Mouse (Mus musculus) forebrain, embryonic 13.5 days (tissue): ENCODE results near the gene C1ql1. TPM values are rescaled to one million over a fixed set of nuclear protein-coding genes. Genes with fewer than 3 reads are reported as not detected.
"Not testable (repeated sequence)": the region's sequence is repeated elsewhere in the genome, so short reads cannot be mapped to it uniquely, and the experiment has no call there.

Source experiments
- ATAC-seq: fragments of 200-750 bp; cut with Nextera tagmentation; 2 replicates; pipeline ENCODE4 v1.8.0; 2017
- H3K27ac ChIP-seq: fragments of 300-500 bp; sonication (generic); 2 replicates; pipeline ENCODE4 v1.5.1; 2015; ENCODE audit warnings: inconsistent platforms, mild to moderate bottlenecking, moderate library complexity
- H3K27me3 ChIP-seq: fragments of 300-500 bp; sonication (generic); 2 replicates; pipeline ENCODE4 v1.6.1; 2015; ENCODE audit warnings: mild to moderate bottlenecking, inconsistent platforms
- H3K36me3 ChIP-seq: fragments of 300-500 bp; sonication (generic); 2 replicates; pipeline ENCODE4 v1.6.1; 2015; ENCODE audit warnings: mild to moderate bottlenecking, inconsistent platforms; ENCODE audit not compliant: poor library complexity, severe bottlenecking
- H3K4me1 ChIP-seq: fragments of 300-500 bp; sonication (generic); 2 replicates; pipeline ENCODE4 v1.6.1; 2015; ENCODE audit warnings: inconsistent platforms
- H3K4me2 ChIP-seq: fragments of 300-500 bp; sonication (generic); 2 replicates; pipeline ENCODE4 v1.6.1; 2015; ENCODE audit warnings: inconsistent platforms, mild to moderate bottlenecking, moderate library complexity
- H3K4me3 ChIP-seq: fragments of 300-500 bp; sonication (generic); 2 replicates; pipeline ENCODE4 v1.5.1; 2015; ENCODE audit warnings: mild to moderate bottlenecking, inconsistent platforms
- H3K9ac ChIP-seq: fragments of 300-500 bp; sonication (generic); 2 replicates; pipeline ENCODE4 v1.6.1; 2015; ENCODE audit warnings: mild to moderate bottlenecking, inconsistent platforms
- H3K9me3 ChIP-seq: fragments of 300-500 bp; sonication (generic); replicated peaks from 2 replicates; pipeline ENCODE4 v1.6.1; 2016; ENCODE audit warnings: inconsistent platforms
- WGBS: fragments of 180-500 bp; shearing (Covaris S2); methylation state at CpG from one replicate; pipeline ENCODE4 v1.1.7; 2015; 5-methylcytosine and 5-hydroxymethylcytosine counted together
- polyA plus RNA-seq: library from polyadenylated mRNA; unstranded; fragments of >200 nt; fragmentation: Nextera tagmentation; extraction: Ambion mirVana; gene quantifications from 2 replicates; pipeline ENCODE4 v1.2.1, GENCODE M21; 2015

Gene C1ql1
- polyA plus RNA-seq, 1 experiment from 2014 or later, result 1.4 TPM

DNA sequence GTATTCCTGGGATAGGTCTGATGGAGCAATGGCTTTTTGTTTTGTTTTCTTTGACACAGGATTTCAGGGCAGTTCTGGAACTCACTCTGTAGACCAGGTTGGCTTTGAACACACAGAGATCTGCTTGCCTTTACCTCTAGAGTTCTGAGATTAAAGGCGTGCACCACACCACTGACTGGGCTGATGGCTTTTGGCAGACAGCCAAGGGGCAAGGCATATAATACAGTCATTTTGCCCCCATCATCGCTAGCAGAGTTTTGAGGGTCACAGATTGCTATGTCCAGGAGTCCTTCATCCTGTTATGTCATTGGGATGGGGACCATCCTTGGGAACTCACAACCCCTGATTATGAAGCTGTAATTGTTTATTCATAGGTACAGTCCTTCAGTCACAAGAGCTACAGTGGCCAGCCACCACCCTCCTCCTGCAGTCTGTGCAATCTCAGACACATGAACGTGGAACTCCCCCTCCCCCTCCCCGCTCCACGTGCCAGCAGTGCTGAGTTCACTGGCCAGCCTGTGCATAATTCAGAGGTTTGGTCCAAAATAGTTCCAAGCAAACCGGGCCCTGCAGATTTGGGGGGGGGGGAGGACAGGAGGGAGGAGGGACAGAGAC, 31.7 kb upstream of the C1ql1 start:
- no peak overlapping the region for H3K4me2 ChIP-seq
- WGBS, result 51% methylated on average over 6 of the region's 6 CpGs
- no peak for ATAC-seq

DNA sequence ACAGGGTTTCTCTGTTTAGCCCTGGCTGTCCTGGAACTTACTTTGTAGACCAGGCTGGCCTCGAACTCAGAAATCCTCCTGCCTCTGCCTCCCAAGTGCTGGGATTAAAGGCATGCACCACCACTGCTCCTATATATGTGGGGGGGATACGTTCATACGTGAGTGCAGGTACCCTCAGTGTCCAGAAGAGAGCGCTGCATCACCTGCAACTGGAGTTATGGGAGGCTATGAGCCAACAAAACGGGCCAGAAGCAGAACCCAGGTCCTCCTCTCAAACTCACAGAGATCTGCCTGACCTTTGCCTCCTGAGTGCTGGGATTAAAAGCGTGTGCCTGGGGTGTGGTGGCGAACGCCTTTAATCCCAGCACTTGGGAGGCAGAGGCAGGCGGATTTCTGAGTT, 29.5 kb upstream of the C1ql1 start:
- H3K27me3 ChIP-seq, H3K4me3 ChIP-seq, H3K4me2 ChIP-seq, ATAC-seq, H3K27ac ChIP-seq, H3K9ac ChIP-seq, H3K36me3 ChIP-seq, H3K4me1 ChIP-seq, H3K9me3 ChIP-seq: not testable (repeated sequence)
- WGBS, result 82% methylated on average over 9 of the region's 9 CpGs

More for the DNA sequence above, 31.7 kb upstream of the C1ql1 start:
- Histone ChIP-seq H3K27me3 (peaks cover 3% of the 10 kb centered on the region; the same call in 1 of the 2 replicates), H3K27ac (no peak overlapping the region), H3K9me3 (no peaks in the 10 kb centered on the region), H3K36me3 (no peaks in the 10 kb centered on the region), H3K9ac (no peak overlapping the region), H3K4me1 (no peaks in the 10 kb centered on the region; the same call in 1 of the 2 replicates), H3K4me3 (no peak overlapping the region)

DNA sequence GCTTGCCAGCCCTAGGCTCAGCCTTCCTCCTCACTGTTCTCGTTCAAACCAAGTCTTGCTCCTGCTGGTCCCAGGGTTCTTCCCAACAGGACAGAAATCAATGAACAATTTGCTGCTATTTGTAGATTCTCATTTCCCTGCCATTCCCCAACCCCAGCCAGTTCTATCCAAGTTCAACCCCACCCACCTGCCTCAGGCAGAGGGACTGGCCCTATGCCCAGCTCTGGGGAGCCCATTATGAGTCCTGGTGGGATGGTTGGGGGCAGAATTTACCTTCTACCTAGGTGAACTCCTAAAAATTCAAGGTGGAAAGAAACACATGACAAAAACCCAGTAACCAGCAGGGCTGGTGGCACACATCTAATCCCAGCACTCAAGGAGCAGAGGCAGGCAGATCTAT, 25.8 kb upstream of the C1ql1 start:
- no peak for ATAC-seq
- Histone ChIP-seq H3K9me3 (no peaks in the 10 kb centered on the region), H3K4me2 (no peak overlapping the region), H3K4me1 (no peaks in the 10 kb centered on the region), H3K27ac (no peak overlapping the region), H3K9ac (no peak overlapping the region), H3K4me3 (no peak overlapping the region), H3K36me3 (no peaks in the 10 kb centered on the region), H3K27me3 (0 out of 2 replicates have a peak, but pooled peaks cover 11% of the 10 kb centered on the region)
- WGBS, result 70% methylated on average over 1 of the region's 1 CpGs

DNA sequence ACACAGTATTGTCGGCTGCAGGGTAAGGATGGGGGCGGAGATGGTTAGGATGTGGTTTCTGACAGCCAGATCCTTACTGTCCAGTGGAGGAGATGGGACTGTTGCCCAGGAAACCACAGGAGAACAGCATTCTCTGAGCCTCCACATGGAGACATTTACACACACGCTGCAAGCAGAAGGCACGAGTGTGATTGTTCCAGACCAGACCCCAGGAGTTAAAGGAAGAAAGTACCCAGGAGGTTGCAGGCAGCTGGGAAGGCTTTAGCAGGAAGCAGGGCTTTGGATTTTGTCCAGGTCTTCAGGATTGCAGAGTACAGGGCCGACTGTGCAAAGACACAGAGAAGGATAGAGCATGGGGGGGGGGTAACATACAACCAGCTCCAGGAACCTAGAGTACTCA, 25.1 kb upstream of the C1ql1 start:
- Histone ChIP-seq H3K9ac (no peak overlapping the region), H3K4me3 (no peak overlapping the region), H3K4me2 (no peak overlapping the region), H3K27ac (no peak overlapping the region), H3K9me3 (no peaks in the 10 kb centered on the region), H3K27me3 (0 out of 2 replicates have a peak, but pooled peaks cover 12% of the 10 kb centered on the region), H3K36me3 (no peaks in the 10 kb centered on the region), H3K4me1 (no peaks in the 10 kb centered on the region)
- WGBS, result 56% methylated on average over 5 of the region's 5 CpGs
- ATAC-seq, result no peak

DNA sequence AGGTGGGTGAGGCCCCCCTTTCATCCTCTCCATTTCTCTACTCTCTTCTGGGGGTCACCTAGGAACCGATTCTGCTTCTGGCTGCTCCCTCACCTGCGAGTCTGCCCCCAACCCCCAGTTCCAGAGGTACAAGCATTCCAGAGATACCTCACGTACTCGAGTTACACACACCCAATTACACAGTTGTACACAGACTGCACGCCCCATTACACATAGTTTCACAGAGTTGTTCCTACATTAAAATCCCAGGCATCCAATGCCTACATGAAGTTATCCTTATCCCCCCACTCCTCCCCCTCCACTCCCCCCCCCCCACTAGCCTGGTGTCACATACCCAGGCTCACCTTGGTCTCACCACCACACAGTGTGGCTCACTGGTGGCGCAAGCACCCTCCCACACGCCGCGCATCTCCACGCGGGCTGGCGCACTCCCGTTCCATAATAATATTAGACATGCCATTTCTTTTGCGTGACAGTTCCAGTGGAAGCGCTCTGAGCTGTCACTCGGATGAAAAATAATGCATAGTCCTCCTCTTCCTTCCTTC, 18.1 kb upstream of the C1ql1 start:
- no peak overlapping the region; the same call in 1 of the 2 replicates for H3K27ac ChIP-seq

DNA sequence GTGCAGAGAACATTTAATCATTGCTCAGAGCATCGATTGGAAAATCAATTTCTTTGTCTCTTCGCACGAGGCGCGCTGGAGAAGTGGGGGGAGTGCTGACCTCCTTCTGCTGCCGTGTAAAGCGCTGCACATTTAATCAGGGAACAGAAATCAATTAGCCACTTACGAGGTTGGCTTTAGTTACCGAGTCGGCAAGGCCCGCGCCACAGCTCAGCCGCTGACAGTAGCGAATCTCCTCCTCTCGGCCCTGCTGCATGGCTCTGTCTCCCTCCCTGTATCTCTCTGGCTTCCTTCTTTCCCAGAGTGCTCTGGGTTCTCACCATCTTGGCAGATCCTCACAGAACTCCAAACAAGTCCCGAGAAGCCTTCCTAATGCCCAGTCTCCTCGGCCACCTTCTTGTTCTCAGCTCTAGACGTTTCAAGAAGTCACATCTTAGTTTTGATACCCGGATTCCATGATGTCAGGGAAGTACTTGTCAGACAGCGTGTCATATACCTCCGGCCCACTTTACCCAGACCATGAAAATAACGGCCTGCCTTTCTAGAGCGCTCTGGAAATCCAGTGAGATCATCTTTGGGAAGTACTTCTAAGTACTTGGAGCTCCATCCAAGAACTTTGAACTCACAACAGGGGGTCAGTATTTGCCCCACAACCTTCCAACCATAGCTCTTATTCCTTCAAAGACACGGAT, 17.5 kb upstream of the C1ql1 start:
- H3K4me2 ChIP-seq, result peak overlapping the region; percentile 53
- no peaks in the 10 kb centered on the region for H3K36me3 ChIP-seq
- peak overlapping the region; percentile 89 for H3K27ac ChIP-seq
- peaks cover 19% of the 10 kb centered on the region for H3K4me1 ChIP-seq
- peaks cover 13% of the 10 kb centered on the region; the same call in 1 of the 2 replicates for H3K27me3 ChIP-seq
- peak overlapping the region; percentile 55 for H3K9ac ChIP-seq
- WGBS, result 13% methylated on average over 24 of the region's 24 CpGs
- H3K9me3 ChIP-seq, result no peaks in the 10 kb centered on the region
- peak overlapping the region; percentile 20; the same call in 1 of the 2 replicates for H3K4me3 ChIP-seq
- peak; percentile 52; the same call in 1 of the 2 replicates for ATAC-seq

More for the DNA sequence above, 18.1 kb upstream of the C1ql1 start:
- no peak overlapping the region for H3K9ac ChIP-seq
- H3K36me3 ChIP-seq, result no peaks in the 10 kb centered on the region
- WGBS, result 78% methylated on average over 16 of the region's 16 CpGs
- H3K27me3 ChIP-seq, result peaks cover 13% of the 10 kb centered on the region; the same call in 1 of the 2 replicates
- ATAC-seq, result no peak
- no peak overlapping the region for H3K4me3 ChIP-seq
- peaks cover 19% of the 10 kb centered on the region for H3K4me1 ChIP-seq
- H3K4me2 ChIP-seq, result peak overlapping the region; percentile 53; the same call in 1 of the 2 replicates
- H3K9me3 ChIP-seq, result no peaks in the 10 kb centered on the region

DNA sequence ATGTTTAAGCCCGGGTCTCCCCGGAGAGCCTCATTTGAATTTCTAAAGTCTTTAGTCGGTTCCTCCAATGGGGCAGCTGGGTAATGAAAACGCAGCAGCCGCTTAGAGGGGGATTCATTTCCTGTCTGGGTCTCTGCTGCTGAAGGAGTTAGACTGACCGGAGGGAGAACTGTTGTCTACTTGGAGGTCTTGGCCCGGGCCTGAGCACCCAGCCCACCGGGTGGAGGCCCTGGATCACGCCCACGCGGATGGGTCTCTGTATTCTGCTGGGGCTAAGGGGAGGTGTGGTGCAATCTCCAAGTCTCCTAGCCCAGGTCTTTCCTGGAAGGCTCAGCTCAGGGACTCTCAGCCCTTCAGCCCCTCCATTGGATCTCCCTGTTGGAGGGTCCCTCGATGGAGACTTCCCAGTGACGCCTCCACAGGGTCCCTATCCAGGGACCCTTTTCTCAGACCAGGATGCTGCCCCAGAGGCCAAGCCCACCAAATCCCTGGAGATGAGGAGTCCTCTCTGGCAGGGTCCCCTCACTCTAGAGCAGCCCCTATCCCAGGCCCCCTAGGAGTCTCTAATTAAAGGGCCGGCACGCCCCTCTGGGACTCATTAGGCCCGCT, 16.9 kb upstream of the C1ql1 start:
- H3K27me3 ChIP-seq, result peaks cover 13% of the 10 kb centered on the region; the same call in 1 of the 2 replicates
- WGBS, result under 1% methylated on average over 16 of the region's 16 CpGs

DNA sequence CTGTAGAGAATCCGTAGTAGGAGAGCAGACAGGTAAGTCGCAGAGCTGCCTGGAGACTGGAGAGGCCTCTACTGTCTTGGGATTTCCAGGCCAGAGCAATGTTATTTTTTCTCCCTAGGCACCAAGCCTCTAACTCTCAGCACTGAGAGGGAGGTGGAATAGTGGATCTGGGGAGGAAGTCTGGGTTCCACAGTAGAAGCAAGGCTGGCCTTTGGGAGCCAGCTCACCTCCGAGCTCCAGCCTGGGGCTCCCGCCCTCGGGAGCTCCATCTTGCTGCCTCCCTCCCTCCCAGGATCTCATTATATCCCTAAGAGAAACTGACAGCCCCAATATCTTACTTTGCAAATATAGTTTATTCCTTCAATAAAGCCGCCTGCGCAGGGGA, 16.4 kb upstream of the C1ql1 start:
- peak; percentile 22; the same call in 1 of the 2 replicates for ATAC-seq
- peak overlapping the region; percentile 53 for H3K4me2 ChIP-seq
- peaks cover 13% of the 10 kb centered on the region; the same call in 1 of the 2 replicates for H3K27me3 ChIP-seq
- WGBS, result 18% methylated on average over 7 of the region's 7 CpGs
- peak overlapping the region; percentile 89 for H3K27ac ChIP-seq
- H3K4me3 ChIP-seq, result peak overlapping the region; percentile 20; the same call in 1 of the 2 replicates
- no peaks in the 10 kb centered on the region for H3K9me3 ChIP-seq
- H3K4me1 ChIP-seq, result peaks cover 19% of the 10 kb centered on the region
- no peaks in the 10 kb centered on the region for H3K36me3 ChIP-seq
- peak overlapping the region; percentile 55; the same call in 1 of the 2 replicates for H3K9ac ChIP-seq

More for the DNA sequence above, 16.9 kb upstream of the C1ql1 start:
- H3K9ac ChIP-seq, result peak overlapping the region; percentile 55
- no peaks in the 10 kb centered on the region for H3K36me3 ChIP-seq
- H3K4me2 ChIP-seq, result peak overlapping the region; percentile 53
- ATAC-seq, result peak; percentile 70
- H3K4me3 ChIP-seq, result peak overlapping the region; percentile 20
- peak overlapping the region; percentile 89 for H3K27ac ChIP-seq
- H3K4me1 ChIP-seq, result peaks cover 19% of the 10 kb centered on the region
- H3K9me3 ChIP-seq, result no peaks in the 10 kb centered on the region

DNA sequence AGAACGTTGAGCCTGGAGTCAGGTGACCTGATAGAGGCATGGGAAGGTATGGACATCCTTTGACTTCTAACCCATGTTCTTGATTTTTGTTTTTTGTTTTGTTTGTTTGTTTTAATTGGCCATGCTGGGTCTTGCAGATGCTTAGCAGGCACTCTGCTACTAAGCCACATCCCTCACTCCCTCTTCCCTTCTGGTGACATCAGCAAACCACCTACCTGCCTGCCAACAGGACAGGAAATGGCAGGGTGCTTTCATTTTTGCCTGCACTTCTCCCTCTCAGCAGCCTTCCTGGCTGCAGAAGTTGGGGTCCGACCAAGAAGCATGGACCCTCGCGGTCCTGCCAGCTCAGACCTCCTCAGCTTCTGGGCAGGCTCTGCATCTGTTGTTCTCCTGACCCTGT, 14.6 kb upstream of the C1ql1 start:
- no peak overlapping the region for H3K4me3 ChIP-seq
- H3K36me3 ChIP-seq, result no peaks in the 10 kb centered on the region
- H3K9me3 ChIP-seq, result no peaks in the 10 kb centered on the region
- peaks cover 31% of the 10 kb centered on the region for H3K4me1 ChIP-seq
- no peak overlapping the region for H3K9ac ChIP-seq
- no peak for ATAC-seq
- WGBS, result 95% methylated on average over 4 of the region's 4 CpGs
- peaks cover 4% of the 10 kb centered on the region; the same call in 1 of the 2 replicates for H3K27me3 ChIP-seq
- no peak overlapping the region for H3K27ac ChIP-seq
- H3K4me2 ChIP-seq, result no peak overlapping the region

DNA sequence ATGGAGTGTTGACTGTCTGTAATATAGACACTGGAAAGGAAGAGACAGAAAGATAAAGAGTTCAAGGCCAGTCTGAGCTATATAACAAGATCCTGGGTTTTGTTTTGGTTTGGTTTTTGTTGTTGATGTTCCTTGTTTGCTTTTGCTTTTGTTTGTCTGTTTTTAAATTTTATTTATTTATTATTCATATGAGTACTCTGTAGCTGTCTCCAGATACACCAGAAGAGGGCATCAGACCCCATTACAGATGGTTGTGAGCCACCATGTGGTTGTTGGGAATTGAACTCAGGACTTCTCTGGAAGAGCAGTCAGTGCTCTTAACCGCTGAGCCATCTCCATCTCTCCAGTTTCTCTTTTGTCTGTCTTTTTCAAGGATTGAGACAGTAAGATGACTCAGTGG, 12.4 kb upstream of the C1ql1 start:
- H3K36me3 ChIP-seq, result no peaks in the 10 kb centered on the region
- no peak overlapping the region for H3K27ac ChIP-seq
- 85% methylated on average over 1 of the region's 1 CpGs for WGBS
- no peak overlapping the region for H3K4me3 ChIP-seq
- H3K9me3 ChIP-seq, result no peaks in the 10 kb centered on the region
- no peak overlapping the region for H3K4me2 ChIP-seq
- H3K9ac ChIP-seq, result no peak overlapping the region
- peaks cover 32% of the 10 kb centered on the region for H3K4me1 ChIP-seq
- ATAC-seq, result no peak
- H3K27me3 ChIP-seq, result no peaks in the 10 kb centered on the region

DNA sequence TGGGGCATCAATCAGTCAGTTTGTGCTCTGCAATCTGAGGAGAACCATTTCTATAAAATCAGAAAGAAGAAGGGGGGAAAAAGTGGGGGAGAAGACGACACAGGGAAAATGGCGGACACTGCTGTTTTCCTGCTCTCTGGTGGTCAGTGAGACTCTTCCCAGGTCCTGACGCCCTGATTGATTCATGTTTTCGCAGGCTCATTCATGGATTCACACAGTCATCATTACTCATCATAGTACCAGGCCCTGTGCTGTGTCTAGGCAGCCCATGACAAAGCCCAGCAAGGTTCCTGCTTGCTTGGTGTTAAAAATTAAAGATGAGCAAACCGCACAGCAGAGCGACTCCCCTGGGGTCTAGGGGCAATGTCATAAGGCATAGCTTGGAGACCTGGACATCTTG, 11.9 kb upstream of the C1ql1 start:
- H3K27ac ChIP-seq, result no peak overlapping the region
- H3K9ac ChIP-seq, result no peak overlapping the region
- H3K4me2 ChIP-seq, result no peak overlapping the region
- H3K4me3 ChIP-seq, result no peak overlapping the region
- H3K36me3 ChIP-seq, result no peaks in the 10 kb centered on the region
- ATAC-seq, result no peak
- peaks cover 28% of the 10 kb centered on the region for H3K4me1 ChIP-seq
- WGBS, result 90% methylated on average over 6 of the region's 6 CpGs
- H3K27me3 ChIP-seq, result no peaks in the 10 kb centered on the region
- no peaks in the 10 kb centered on the region for H3K9me3 ChIP-seq

DNA sequence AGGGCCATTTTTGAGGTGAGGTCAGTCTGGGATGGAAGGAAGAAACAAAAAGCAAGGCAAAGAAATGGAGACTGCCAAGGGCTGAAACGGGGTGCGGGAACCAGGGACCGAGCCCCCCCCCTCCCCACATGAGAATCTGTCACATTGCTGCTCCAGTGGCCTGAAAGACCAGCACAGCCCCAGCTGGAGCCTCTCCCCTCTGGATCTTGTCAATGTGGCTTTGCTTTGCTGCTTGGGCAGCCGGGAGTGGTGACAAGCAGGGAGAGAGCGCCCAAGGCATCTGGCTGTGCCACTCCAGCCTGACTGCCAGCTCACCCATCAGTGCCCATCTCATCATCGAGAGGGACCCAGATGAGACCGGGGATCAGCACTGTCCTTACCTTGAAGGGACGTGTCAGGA, 11.2 kb upstream of the C1ql1 start:
- WGBS, result 84% methylated on average over 8 of the region's 8 CpGs
- no peak overlapping the region for H3K9ac ChIP-seq
- no peaks in the 10 kb centered on the region for H3K27me3 ChIP-seq
- H3K27ac ChIP-seq, result no peak overlapping the region
- H3K4me2 ChIP-seq, result no peak overlapping the region
- no peak overlapping the region for H3K4me3 ChIP-seq
- peaks cover 28% of the 10 kb centered on the region for H3K4me1 ChIP-seq
- no peaks in the 10 kb centered on the region for H3K9me3 ChIP-seq
- ATAC-seq, result no peak
- no peaks in the 10 kb centered on the region for H3K36me3 ChIP-seq
